Mouse (Mus musculus) heart, postnatal 36 days (tissue): ENCODE measurements around the gene Lca5l. TPM values are rescaled to one million over a fixed set of nuclear protein-coding genes. Genes with fewer than 3 reads are reported as not detected.
A peak's percentile ranks its signal among the peaks of the same experiment; 100 is the strongest.

ENCODE experiments used
- DNase-seq, 2 experiments: peaks; one replicate each; pipeline ENCODE4 v3.0.0; 2021 to 2022
- intact Hi-C: fragments of 180-260 bp; cut with DNase I; formaldehyde crosslinking; loops from one replicate; pipeline ENCODE4 v1.15.1; 2025
- total RNA-seq, 2 experiments: library from RNA; stranded (reverse); gene quantifications; 2 replicates each; pipeline ENCODE4 v1.2.3; 2021

Lca5l gene
- total RNA-seq, 2 experiments from 2014 or later = 0.38 to 0.53 TPM

DNA sequence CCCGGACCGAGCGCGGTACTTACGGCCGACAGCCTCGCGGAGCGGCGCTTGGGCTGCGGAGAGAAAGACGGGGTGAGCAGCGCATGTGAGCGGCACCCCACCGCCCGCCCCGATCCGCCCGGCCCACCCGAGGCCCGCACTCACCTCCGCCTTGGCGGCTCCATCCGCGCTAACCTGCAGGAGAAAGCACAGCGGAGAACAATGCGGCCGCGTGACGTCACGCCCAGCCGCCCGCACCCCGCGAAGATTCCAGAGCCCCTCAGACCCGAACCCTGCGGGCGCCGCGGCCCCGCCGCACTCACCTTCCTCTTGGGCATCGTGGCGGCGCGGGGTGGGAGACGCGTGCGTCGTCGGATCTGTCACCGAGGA, 64.8 kb downstream of the Lca5l start:
- no peak for DNase-seq
- intact Hi-C loops = loop anchor here (2.0 kb wide), 1 partner anchor 42 kb away; no protein-coding TSS in a partner anchor

DNA sequence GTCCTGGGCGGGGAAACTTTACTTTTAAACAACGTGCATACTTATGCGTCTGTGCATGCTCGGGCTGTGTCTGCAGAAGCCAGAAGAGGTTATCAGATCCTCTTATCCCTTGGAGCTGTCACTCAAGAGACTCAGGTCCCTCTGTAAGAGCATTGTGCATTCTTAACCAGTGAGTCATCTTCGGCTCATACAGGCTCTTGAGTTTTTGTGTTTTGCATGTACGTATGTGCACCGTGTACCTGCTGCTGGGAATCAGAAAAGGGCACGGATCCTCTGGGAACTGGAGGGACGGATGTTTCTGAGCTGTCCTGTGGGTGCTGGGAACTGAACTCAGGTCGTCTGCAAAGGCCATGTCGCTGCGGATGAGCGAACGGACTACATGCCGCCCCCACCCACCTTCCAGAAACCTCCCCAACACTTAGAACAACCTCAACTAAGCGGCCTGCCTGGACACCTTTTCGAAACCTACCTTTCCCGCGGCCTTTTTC, 65.3 kb downstream of the Lca5l start:
- peak in 1 of 2 experiments; percentile 16 for DNase-seq
- intact Hi-C loops = loop anchor here (2.0 kb wide), 1 partner anchor 42 kb away; no protein-coding TSS in a partner anchor

- DNase-seq = no peak
- intact Hi-C loops = no loop called here
These were observed 71.9 kb downstream of the Lca5l start for GRCm38 (mm10) chr16:96120022-96120623.

DNA sequence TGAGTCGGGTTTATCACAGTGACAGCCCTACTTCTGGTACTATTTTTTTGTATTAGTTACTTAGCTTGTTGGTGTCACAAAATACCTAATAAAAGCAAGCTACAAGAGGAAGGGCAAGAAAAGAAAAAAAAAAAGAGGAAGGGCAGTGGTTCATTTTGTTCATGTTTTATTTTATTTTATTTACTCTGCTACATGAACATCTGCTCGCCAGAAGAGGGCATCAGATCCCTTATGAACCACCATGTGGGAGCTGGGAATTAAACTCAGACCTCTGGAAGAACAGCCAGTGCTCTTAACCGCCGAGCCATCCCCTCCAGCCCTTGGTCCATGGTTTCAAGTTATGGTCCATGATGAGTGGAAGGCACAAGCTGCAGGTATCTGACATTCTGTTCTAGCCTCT, 77.3 kb downstream of the Lca5l start:
- intact Hi-C loops = loop anchor here (5.0 kb wide), 1 partner anchor 38 kb away; no protein-coding TSS in a partner anchor
- no peak for DNase-seq

DNA sequence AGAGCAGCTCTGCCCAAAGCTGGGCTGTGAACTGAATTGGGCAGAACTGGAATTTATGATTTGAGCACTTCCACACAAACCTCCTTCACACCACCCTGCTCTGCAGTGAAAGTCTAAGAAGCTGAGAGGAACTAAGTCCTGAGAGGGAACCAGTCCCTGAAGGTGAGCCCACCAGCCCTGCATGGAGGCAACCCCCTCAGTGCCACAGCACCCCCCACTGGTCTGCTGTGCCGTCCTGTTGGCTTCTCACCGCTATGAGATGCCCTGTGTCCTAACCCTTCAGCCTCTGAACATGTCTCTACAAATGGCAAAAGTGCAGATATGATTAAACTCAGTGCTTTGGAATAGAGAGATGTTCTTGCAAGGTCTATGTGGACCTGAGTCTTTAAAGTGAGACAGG, 79.3 kb downstream of the Lca5l start:
- no peak for DNase-seq
- intact Hi-C loops = no loop called here

GRCm38 (mm10) chr16:96110655-96111345, 81.3 kb downstream of the Lca5l start:
- intact Hi-C loops = no loop called here
- DNase-seq = no peak

DNA sequence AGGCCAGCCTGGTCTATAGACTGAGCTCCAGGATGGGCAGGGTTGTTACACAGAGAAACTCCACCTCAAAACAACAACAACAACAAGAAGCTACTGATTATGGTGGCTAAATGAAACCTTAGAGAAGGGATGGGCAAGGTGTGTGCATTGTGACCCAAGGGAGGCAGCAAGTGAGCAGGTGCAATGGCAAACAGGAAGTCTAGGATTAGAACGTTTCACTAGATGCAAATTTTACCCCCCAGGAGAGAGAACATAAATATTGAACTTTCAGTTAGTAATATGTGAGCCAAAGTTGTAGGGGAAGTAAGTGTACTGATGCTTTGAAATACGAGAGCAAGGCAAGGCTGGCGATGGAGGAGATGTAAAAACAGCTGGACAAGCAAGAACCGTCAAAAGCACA, 82.4 kb downstream of the Lca5l start:
- no peak for DNase-seq
- intact Hi-C loops = no loop called here

Other genes starting within 250 kb of the Lca5l start
- gene Psmg1, start 201.3 kb downstream of the Lca5l start, total RNA-seq = 10 to 100 TPM; 26.3 TPM
- 10 to 100 TPM; 74.1 to 89.9 TPM for gene Brwd1, start 109.7 kb downstream of the Lca5l start, total RNA-seq
- 10 to 100 TPM; 45.2 to 52.8 TPM for gene Hmgn1, start 64.5 kb downstream of the Lca5l start, total RNA-seq
- gene Wrb, start 46.9 kb downstream of the Lca5l start, total RNA-seq = 10 to 100 TPM; 14.3 to 15.5 TPM
- gene Sh3bgr, start 8.2 kb upstream of the Lca5l start, total RNA-seq = 100 to 1,000 TPM; 335 to 411 TPM
- not detected for gene B3galt5, start 43.5 kb upstream of the Lca5l start, total RNA-seq